In genomic region chr19:40299983-40300759, GRCm38 (mm10) we compare ENCODE assay signal across 9 mouse cellular contexts. TPM values are rescaled to one million over a fixed set of nuclear protein-coding genes. Genes with fewer than 3 reads are reported as not detected.
DNase-seq lines count a peak whose midpoint lies in the region; ATAC-seq lines count a peak whose summit lies in the region.
"Had no signal": no experiment of that assay in that cellular context is flagged by ENCODE, and none has a peak within 500 bp of the region (broad histone marks: within the 10 kb centered on the region; RNA-seq: fewer than 3 reads in every experiment).

No protein-coding gene starts in this region.

- intact Hi-C loops in left cerebral cortex, postnatal 4 days (cut with DNase I), result no loop called here

- ATAC-seq in common myeloid progenitor, adult 5-6 weeks (replicated peaks; ENCODE audit: low read depth, poor library complexity, severe bottlenecking), result peak; percentile 59

- DNase-seq in left cerebral cortex, adult 11 months (ENCODE audit: low spot score), result peak; percentile 55
- DNase-seq in left cerebral cortex, postnatal 4 days, result no peak
- DNase-seq in layer of hippocampus, adult 9-10 months (ENCODE audit: low spot score), result peak; percentile 66
- peak; percentile 72 to 82 for DNase-seq in right cerebral cortex, adult 2 months (ENCODE audit: low spot score in 2 of 2)
- DNase-seq in kidney, postnatal 36 days, result no peak
- no peak for DNase-seq in ovary, postnatal 14 days (ENCODE audit: low spot score)
- DNase-seq: gastrocnemius, postnatal 25 days; thymus, adult 18-20 months had no signal

RNA-seq across cellular contexts. Expression of gene Pdlim1, which starts 28.5 kb away (rescaled TPM):
- total RNA-seq in left cerebral cortex, postnatal 4 days (2021), result 1 to 10 TPM; 1.6 to 3.4 TPM
- total RNA-seq in common myeloid progenitor, adult 5-6 weeks (2017), result 61.8 and 68.8 TPM in 2 replicates

Comparison
In these comparisons a context has a peak if more than half of its experiments do, and no peak if none do; other contexts are left out.
1. DNase-seq: peak in left cerebral cortex, adult 11 months (single experiment), layer of hippocampus, adult 9-10 months (single experiment) and right cerebral cortex, adult 2 months (2 of 2); none in left cerebral cortex, postnatal 4 days (single experiment), kidney, postnatal 36 days (0 of 2) and ovary, postnatal 14 days (single experiment).
2. RNA of gene Pdlim1, which starts 28.5 kb away (total RNA-seq): 61.8 to 68.8 TPM in common myeloid progenitor, adult 5-6 weeks; 1.6 to 3.4 TPM in left cerebral cortex, postnatal 4 days; every median in the first group is over 10 times any median in the second.